Mouse (Mus musculus) lung, adult 10 weeks (tissue): ENCODE data around the gene Slc26a9. TPM values are rescaled to one million over a fixed set of nuclear protein-coding genes. Genes with fewer than 3 reads are reported as not detected.

Experiments used
- polyA plus RNA-seq: library from polyadenylated mRNA; stranded (reverse); fragments of 350-450 nt; fragmentation: Illumina TruSeq; extraction: RNeasy Lipid Tissue Mini Kit (QIAGEN cat#74804); gene quantifications from one replicate; pipeline ENCODE4 v1.2.3, GENCODE M21; 2014; ENCODE audit warnings: low read depth, low replicate concordance; ENCODE audit not compliant: insufficient read depth

Slc26a9 gene
- polyA plus RNA-seq = 8.1 TPM

DNA sequence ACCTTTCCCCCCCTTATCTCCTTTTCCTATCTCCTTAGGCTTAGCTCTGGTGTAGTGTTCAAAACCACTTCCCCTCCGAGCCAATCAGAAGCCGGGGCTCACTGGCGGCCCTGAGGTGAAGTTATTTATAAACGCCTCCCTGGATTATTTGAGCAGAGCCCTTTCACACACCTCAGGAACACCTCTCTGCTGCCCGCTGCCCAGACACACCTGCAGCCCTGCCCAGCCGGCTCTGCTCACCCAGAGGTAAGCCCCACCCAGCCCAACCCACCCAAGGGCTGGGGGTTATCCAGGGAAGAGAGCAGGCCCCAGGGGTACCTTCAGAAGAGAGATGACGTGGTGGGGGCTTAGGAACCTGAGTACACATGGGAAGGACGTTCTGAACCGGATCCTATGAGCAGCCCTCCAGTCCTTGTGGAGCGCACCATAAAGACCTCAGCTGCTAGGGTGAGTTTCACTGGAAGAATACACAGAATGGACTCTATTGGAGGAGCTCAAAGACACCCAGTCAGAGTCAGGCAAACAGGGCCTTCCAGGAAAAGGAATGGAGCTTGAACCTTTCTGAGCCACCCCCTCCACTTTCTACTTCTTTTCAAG is at the start of gene Slc26a9:
Slc26a9 (plus strand) TSS at position 155 of the 597 bp plus-strand sequence.

DNA sequence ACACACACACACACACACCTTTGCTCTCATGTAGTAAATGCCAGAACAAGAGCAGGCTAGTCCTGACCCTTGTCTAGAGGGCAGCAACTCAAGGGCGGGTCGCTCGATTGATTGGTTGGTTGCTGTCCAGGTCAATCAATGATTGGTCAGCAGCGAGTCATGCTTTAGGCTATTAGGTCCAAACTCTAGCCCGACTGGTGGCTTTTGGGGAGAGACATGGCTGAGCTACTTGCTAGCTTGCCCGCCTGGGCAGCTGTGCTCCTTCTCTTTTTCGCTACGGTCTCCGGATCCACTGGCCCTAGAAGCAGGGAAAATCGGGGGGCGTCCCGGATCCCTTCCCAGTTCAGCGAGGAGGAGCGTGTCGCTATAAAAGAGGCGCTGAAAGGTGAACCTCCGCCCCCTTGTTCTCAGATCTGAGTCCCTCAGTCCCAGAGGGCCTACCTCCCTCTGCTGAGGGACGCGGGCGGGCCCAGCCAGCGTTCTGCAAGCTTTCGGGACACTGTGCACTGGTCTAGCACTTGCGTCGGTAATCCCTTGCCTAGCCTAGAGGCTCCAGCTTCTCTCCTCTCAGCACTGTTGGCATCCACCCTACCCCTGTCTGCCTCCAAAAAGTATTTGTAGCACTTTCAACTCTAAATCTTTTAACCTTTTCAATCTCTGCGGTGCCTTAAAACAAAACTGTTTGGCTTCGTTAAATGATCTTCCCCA is 53.5 kb downstream of the Slc26a9 start, which contains the start of gene Pm20d1:
Pm20d1 (plus strand) TSS at position 180 of the 708 bp plus-strand sequence.

Other genes with a start within 250 kb of the Slc26a9 start
- 17.2 TPM for gene Srgap2, start 216.7 kb upstream of the Slc26a9 start, polyA plus RNA-seq
- 1.8 TPM for gene Fam72a, start 216.1 kb upstream of the Slc26a9 start, polyA plus RNA-seq
- not detected for gene Avpr1b, start 144.8 kb upstream of the Slc26a9 start, polyA plus RNA-seq
- gene Ctse, start 105.7 kb upstream of the Slc26a9 start, polyA plus RNA-seq = 0.24 TPM
- 7.0 TPM for gene Rab7b, start 55.3 kb upstream of the Slc26a9 start, polyA plus RNA-seq
- 0.55 TPM for gene Pm20d1, start 53.4 kb downstream of the Slc26a9 start, polyA plus RNA-seq
- gene Slc41a1, start 83.5 kb downstream of the Slc26a9 start, polyA plus RNA-seq = 7.0 TPM
- 21.4 TPM for gene Rab29, start 123.2 kb downstream of the Slc26a9 start, polyA plus RNA-seq
- 19.3 TPM for gene Nucks1, start 166.5 kb downstream of the Slc26a9 start, polyA plus RNA-seq
- gene Slc45a3, start 218.9 kb downstream of the Slc26a9 start, polyA plus RNA-seq = 4.3 TPM